Mouse (Mus musculus) intestine, postnatal 0 days (tissue): ENCODE results near the gene R3hdm1. TPM values are rescaled to one million over a fixed set of nuclear protein-coding genes. Genes with fewer than 3 reads are reported as not detected.
A peak's percentile ranks its signal among the peaks of the same experiment; 100 is the strongest.
"Not testable (repeated sequence)": the region's sequence is repeated elsewhere in the genome, so short reads cannot be mapped to it uniquely, and the experiment has no call there.

Source experiments
- ATAC-seq: fragments of 200-750 bp; cut with Nextera tagmentation; 2 replicates; pipeline ENCODE4 v1.8.0; 2017; ENCODE audit warnings: mild to moderate bottlenecking, moderate TSS enrichment, moderate library complexity
- H3K27ac ChIP-seq: fragments of 300-500 bp; sonication (generic); 2 replicates; pipeline ENCODE4 v1.5.1; 2014; ENCODE audit warnings: mild to moderate bottlenecking, low read depth, low read length, moderate library complexity
- H3K27me3 ChIP-seq: fragments of 300-500 bp; sonication (generic); replicated peaks from 2 replicates; pipeline ENCODE4 v1.6.1; 2014; ENCODE audit warnings: low read length, mixed read lengths; ENCODE audit not compliant: control insufficient read depth, insufficient read depth
- H3K36me3 ChIP-seq: fragments of 300-500 bp; sonication (generic); 2 replicates; pipeline ENCODE4 v1.6.1; 2014; ENCODE audit warnings: mild to moderate bottlenecking, moderate library complexity; ENCODE audit not compliant: control insufficient read depth, insufficient read depth
- H3K4me1 ChIP-seq: fragments of 300-500 bp; sonication (generic); replicated peaks from 2 replicates; pipeline ENCODE4 v1.6.1; 2014; ENCODE audit warnings: antibody characterized with exemption, low read length, mixed read lengths; ENCODE audit not compliant: control insufficient read depth, insufficient read depth
- H3K4me2 ChIP-seq: fragments of 300-500 bp; sonication (generic); replicated peaks from 2 replicates; pipeline ENCODE4 v1.6.1; 2014; ENCODE audit warnings: low read depth, mild to moderate bottlenecking, moderate library complexity
- H3K4me3 ChIP-seq: fragments of 300-500 bp; sonication (generic); 2 replicates; pipeline ENCODE4 v1.5.1; 2014; ENCODE audit warnings: low read depth, low read length
- H3K9ac ChIP-seq: fragments of 300-500 bp; sonication (generic); 2 replicates; pipeline ENCODE4 v1.6.1; 2014; ENCODE audit warnings: mild to moderate bottlenecking, low read depth, low read length
- H3K9me3 ChIP-seq: fragments of 300-500 bp; sonication (generic); 2 replicates; pipeline ENCODE4 v1.6.1; 2016; ENCODE audit warnings: mixed run types; ENCODE audit not compliant: control insufficient read depth
- CTCF ChIP-seq: sonication (generic); IDR thresholded peaks from 2 replicates; pipeline ENCODE4 v1.5.1; 2016; ENCODE audit warnings: low read depth, mild to moderate bottlenecking, control low read depth, antibody characterized with exemption, moderate library complexity
- WGBS: fragments of 180-500 bp; shearing (Covaris S2); extraction: QIAGEN DNeasy Blood & Tissue Kit; methylation state at CpG from one replicate; pipeline ENCODE4 v1.1.7; 2014; 5-methylcytosine and 5-hydroxymethylcytosine counted together
- polyA plus RNA-seq: library from polyadenylated mRNA; unstranded; fragments of >200 nt; fragmentation: Nextera tagmentation; extraction: Ambion mirVana; gene quantifications from 2 replicates; pipeline ENCODE4 v1.2.1, GENCODE M21; 2015

The R3hdm1 gene
- polyA plus RNA-seq, 1 experiment from 2014 or later: 28.4 TPM

DNA sequence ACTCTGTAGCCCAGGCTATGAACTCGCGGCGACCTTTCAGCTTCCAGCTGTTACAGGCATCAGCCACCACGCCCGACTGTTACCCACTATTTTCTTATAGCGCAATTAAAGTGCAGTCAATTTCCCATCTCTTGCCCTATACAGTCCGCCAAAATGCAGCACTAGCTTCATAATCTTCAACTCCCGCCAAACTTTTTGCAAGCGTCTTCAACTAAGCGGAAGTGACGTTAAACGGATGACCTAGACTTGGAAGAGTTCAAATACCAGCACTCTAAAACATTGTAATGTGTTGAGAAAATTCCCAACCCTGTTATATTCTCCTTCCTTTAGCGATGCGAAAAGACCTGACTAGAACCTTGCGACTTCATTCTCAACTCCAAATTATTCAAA is 855 bp upstream of the R3hdm1 start:
- Histone ChIP-seq H3K36me3 (no peaks in the 10 kb centered on the region), H3K4me3 (peak overlapping the region; percentile 90), H3K27ac (peak overlapping the region; percentile 71), H3K9ac (no peak overlapping the region), H3K4me1 (no peaks in the 10 kb centered on the region), H3K4me2 (peak overlapping the region; percentile 75), H3K27me3 (no peaks in the 10 kb centered on the region), H3K9me3 (no peaks in the 10 kb centered on the region)
- ATAC-seq: peak; percentile 6; the same call in 1 of the 2 replicates
- WGBS: under 1% methylated on average over 15 of the region's 15 CpGs
- no peak for TF ChIP-seq CTCF

DNA sequence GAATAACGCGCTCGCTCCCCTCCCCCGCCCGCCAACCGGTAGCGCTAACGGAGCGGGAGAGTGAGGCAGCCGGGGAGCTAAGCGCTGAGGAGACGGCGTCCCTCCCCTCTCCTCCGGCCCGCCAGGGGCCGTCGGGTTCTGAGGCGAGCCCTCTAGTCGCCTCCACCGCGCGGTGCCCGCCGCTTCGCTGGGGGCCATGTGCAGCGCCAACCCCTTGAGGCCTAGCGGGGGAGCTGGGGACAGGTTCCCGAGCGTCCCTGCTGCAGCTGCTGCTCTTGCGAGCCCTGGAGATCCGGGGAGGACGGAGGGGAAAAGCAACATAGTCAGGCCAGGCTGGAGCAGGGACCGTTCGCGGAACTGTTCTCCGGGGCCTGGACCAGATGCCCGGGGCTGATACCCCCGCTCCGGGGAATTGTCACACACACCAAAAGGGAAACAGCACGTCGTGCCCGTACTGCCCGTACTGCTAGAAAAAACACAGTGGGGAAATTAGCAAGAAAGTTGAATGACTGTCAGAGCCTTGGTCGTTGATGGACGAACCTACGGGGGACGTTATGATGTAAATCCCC is 503 bp downstream of the R3hdm1 start:
- peak; percentile 39 for TF ChIP-seq CTCF
- Histone ChIP-seq H3K4me2 (peak overlapping the region; percentile 75), H3K27me3 (no peaks in the 10 kb centered on the region), H3K4me3 (peak overlapping the region; percentile 90), H3K4me1 (no peaks in the 10 kb centered on the region), H3K27ac (peak overlapping the region; percentile 88), H3K9ac (peak overlapping the region; percentile 76), H3K9me3 (no peaks in the 10 kb centered on the region), H3K36me3 (no peaks in the 10 kb centered on the region)
- WGBS: under 1% methylated on average over 40 of the region's 47 CpGs
- ATAC-seq: peak; percentile 52

DNA sequence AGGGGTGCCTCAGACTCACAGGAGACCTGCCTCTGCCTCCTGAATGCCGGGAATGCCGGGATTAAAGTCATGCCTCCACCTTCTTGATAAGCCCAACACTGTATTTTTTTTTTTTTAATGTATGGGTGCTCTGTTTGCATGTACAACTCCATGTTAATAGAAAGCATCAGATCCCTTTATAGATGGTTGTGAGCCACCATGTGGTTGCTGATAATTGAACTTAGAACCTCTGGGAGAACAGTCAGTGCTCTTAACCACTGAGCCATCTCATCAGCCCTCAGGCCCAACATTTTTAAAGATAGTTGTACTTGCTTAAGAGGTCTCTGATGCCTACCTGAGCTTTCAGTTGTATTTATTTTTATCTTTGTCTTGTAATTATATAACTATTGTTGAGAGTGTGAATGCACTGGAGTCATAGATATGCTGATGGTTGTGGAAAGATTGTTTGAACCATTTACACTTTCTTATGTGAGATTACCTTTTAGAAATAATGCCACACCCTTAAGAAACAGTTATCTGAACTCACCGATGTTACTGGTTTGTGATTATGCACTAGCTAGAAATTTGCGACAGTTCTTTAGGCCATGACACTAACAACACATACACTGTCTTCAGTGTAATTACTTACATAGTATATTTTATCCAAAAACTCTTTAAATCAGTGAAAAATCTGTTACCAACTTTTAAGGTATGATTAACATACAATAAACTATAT is 18.0 kb downstream of the R3hdm1 start:
- no peak for TF ChIP-seq CTCF
- Histone ChIP-seq H3K27me3 (no peaks in the 10 kb centered on the region), H3K9ac (no peak overlapping the region), H3K27ac (no peak overlapping the region), H3K4me1 (no peaks in the 10 kb centered on the region), H3K4me3 (no peak overlapping the region), H3K36me3 (no peaks in the 10 kb centered on the region), H3K4me2 (no peak overlapping the region), H3K9me3 (no peaks in the 10 kb centered on the region)
- WGBS: 74% methylated on average over 4 of the region's 4 CpGs
- ATAC-seq: no peak

DNA sequence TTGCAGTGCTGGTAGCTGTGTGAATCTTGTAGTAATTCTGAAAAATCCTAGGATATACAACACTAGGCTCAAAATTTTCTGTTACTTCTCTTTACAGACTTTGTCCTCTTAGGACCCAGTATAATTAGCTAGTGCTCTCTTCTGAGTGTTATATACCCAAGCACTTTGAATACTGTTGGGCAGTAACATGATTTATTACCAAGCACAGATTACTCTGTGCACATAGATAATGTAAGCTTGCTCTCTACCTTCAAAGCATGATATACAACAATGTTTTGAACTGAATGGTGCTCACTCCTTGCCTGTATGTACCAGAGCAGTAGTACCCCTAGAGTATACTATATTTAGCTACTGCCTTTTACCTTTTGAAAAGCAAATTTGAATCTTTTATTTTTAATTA is 33.1 kb downstream of the R3hdm1 start:
- H3K27me3 ChIP-seq, ATAC-seq, H3K9me3 ChIP-seq, H3K9ac ChIP-seq, H3K36me3 ChIP-seq, H3K4me1 ChIP-seq, H3K27ac ChIP-seq, H3K4me3 ChIP-seq, H3K4me2 ChIP-seq: not testable (repeated sequence)

DNA sequence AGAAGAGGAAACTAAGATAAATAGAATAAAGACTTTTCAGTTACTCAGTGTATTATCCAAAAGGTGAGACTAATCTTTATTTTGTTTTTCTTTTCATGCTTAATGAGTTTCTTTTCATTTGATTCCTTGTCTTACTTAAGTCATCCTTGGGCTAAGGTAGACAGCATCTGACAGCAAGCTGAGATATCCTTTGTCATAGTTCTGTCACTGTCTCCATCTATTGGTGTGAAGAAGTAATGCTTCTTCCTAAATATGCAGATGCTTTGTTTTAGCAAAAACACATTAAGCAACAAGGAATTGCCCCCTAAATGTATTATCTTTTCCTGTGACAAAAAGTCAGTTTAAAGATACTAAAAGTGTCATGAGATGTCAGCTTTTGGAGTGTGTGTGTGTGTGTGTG is 37.9 kb downstream of the R3hdm1 start:
- no peaks in the 10 kb centered on the region for H3K9me3 ChIP-seq
- H3K36me3 ChIP-seq: no peaks in the 10 kb centered on the region
- TF ChIP-seq CTCF: peak; percentile 75
- no peak overlapping the region for H3K4me3 ChIP-seq
- no peak overlapping the region for H3K4me2 ChIP-seq
- no peaks in the 10 kb centered on the region for H3K4me1 ChIP-seq
- no peak overlapping the region for H3K27ac ChIP-seq
- H3K27me3 ChIP-seq: no peaks in the 10 kb centered on the region
- H3K9ac ChIP-seq: no peak overlapping the region
- ATAC-seq: no peak

DNA sequence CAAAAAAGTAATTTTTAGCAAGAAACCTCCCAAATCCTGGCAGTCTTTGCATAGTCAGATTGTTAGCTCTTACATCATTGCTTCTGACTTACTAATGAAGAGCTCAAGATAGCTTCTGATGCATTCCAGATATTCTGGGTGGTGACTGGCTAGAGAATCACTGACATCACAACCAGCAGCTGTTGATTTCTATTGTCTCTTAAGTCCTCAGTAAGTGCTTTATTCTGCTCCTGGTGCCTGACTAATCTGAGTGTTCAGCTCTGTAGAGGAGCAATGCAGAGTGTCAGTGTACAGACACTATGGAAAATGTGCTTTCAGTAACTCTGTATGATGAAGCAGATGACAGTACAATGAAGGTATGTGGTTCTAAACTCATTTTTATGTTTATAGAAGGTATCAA is 38.6 kb downstream of the R3hdm1 start:
- no peak overlapping the region for H3K9ac ChIP-seq
- H3K4me2 ChIP-seq: no peak overlapping the region
- no peak for TF ChIP-seq CTCF
- ATAC-seq: no peak
- no peak overlapping the region for H3K4me3 ChIP-seq
- no peaks in the 10 kb centered on the region for H3K4me1 ChIP-seq
- no peaks in the 10 kb centered on the region for H3K27me3 ChIP-seq
- H3K27ac ChIP-seq: no peak overlapping the region
- no peaks in the 10 kb centered on the region for H3K36me3 ChIP-seq
- no peaks in the 10 kb centered on the region for H3K9me3 ChIP-seq

DNA sequence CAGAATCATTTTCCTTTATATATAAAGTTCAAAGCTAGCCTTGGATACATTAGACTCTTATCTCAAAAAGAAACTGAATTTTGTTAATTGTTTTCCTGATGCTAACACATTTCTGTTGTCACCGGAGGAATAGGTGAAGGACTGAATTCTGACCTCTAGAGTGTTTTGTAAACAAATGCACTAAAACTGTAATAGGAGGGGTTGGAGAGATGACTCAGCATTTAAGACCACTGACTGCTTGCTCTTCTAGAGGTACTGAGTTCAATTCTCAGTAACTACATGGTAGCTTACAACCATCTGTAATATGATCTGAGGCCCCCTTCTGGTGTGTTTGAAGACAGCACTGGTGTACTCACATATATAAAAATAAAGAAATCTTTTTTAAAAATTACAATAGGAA is 63.9 kb downstream of the R3hdm1 start:
- H3K27ac ChIP-seq: no peak overlapping the region
- 86% methylated on average over 1 of the region's 1 CpGs for WGBS
- no peak overlapping the region for H3K4me3 ChIP-seq
- no peaks in the 10 kb centered on the region for H3K36me3 ChIP-seq
- H3K4me2 ChIP-seq: no peak overlapping the region
- no peaks in the 10 kb centered on the region for H3K9me3 ChIP-seq
- H3K4me1 ChIP-seq: no peaks in the 10 kb centered on the region
- no peak for ATAC-seq
- TF ChIP-seq CTCF: no peak
- H3K9ac ChIP-seq: no peak overlapping the region
- no peaks in the 10 kb centered on the region for H3K27me3 ChIP-seq
